Mouse (Mus musculus) small intestine, adult 2 months (tissue): ENCODE measurements around the gene Rpn1. TPM values are rescaled to one million over a fixed set of nuclear protein-coding genes. Genes with fewer than 3 reads are reported as not detected.

Source experiments
- H3K27ac ChIP-seq: fragments of 200-500 bp; 2 replicates; pipeline ENCODE4 v1.5.1; 2012; ENCODE audit warnings: low read depth, low read length, control low read depth, inconsistent platforms; ENCODE audit not compliant: insufficient read depth
- H3K27me3 ChIP-seq: fragments of 200-500 bp; 2 replicates; pipeline ENCODE4 v1.6.1; 2012; ENCODE audit warnings: mild to moderate bottlenecking, moderate library complexity, low read length, inconsistent platforms; ENCODE audit not compliant: control insufficient read depth, insufficient read depth
- H3K36me3 ChIP-seq: fragments of 200-500 bp; 2 replicates; pipeline ENCODE4 v1.6.1; 2012; ENCODE audit warnings: mild to moderate bottlenecking, low read length, control low read depth, inconsistent platforms; ENCODE audit not compliant: control insufficient read depth, insufficient read depth
- H3K4me1 ChIP-seq: fragments of 200-500 bp; 2 replicates; pipeline ENCODE4 v1.6.1; 2012; ENCODE audit warnings: low read length, inconsistent platforms, mixed read lengths; ENCODE audit not compliant: control insufficient read depth, insufficient read depth, insufficient read length
- H3K4me3 ChIP-seq: fragments of 200-500 bp; 2 replicates; pipeline ENCODE4 v1.5.1; 2012; ENCODE audit warnings: low read depth, mild to moderate bottlenecking, control low read depth, inconsistent platforms, low read length, moderate library complexity
- CTCF ChIP-seq: fragments of 200-500 bp; IDR thresholded peaks from 2 replicates; pipeline ENCODE4 v1.5.1; 2012; ENCODE audit warnings: low read depth, mild to moderate bottlenecking, control low read depth, inconsistent platforms, low read length, moderate library complexity, mixed read lengths; ENCODE audit not compliant: insufficient replicate concordance, insufficient read length; ENCODE audit errors: extremely low read depth
- POLR2A ChIP-seq: fragments of 200-500 bp; IDR thresholded peaks from 2 replicates; pipeline ENCODE4 v1.6.1; 2012; ENCODE audit warnings: low read depth, mild to moderate bottlenecking, control low read depth, inconsistent platforms, low read length, moderate library complexity
- WGBS: fragments of 180-500 bp; shearing (Covaris S2); methylation state at CpG from one replicate; pipeline ENCODE4 v1.1.7; 2018; 5-methylcytosine and 5-hydroxymethylcytosine counted together
- polyA plus RNA-seq: library from polyadenylated mRNA; depleted of rRNA; stranded (reverse); fragments of >200 nt; gene quantifications from 2 replicates; pipeline ENCODE4 v1.2.3, GENCODE M21; 2012

Rpn1 gene
- polyA plus RNA-seq, 1 experiment: 104 TPM

DNA sequence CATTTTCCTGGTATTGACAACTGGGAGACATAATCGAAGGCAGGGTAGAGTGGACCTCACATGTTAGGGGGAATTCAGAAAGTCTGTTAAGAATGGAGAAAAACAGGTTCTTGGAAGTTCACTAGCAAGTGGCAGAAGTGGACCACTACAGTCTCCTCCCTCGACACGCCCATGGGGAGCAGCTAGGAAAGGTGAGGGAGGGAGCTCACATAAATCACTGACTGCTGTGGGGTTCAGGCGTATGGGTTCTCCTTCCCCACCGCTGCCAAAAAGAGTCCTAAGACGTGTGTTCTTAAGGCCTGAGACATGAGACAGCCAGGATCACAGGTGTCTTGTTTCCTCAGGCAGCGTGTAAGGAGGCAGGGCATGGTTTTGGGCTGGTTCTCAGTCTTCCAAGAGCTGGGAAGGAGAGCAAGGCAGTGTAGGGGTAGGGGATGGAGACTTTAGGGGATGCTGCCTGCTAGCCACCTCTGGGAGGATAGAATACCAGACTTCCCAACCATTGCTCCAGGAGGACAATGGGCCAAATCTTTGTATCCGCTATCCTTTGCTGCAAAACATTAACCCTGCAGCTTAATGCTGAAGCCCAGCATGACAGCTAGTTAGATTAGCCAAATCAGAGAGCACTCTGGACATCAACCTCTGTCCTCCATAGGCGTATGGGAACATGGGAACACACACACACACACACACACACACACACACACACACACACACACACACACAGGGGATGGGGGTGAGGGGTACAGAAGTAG, 30.0 kb upstream of the Rpn1 start:
- TF ChIP-seq POLR2A (no peak), CTCF (no peak)
- H3K27ac ChIP-seq: no peak overlapping the region
- H3K36me3 ChIP-seq: no peaks in the 10 kb centered on the region
- no peak overlapping the region for H3K4me3 ChIP-seq
- H3K27me3 ChIP-seq: peaks cover 3% of the 10 kb centered on the region; the same call in 1 of the 2 replicates
- WGBS: 45% methylated on average over 9 of the region's 9 CpGs
- peaks cover 17% of the 10 kb centered on the region; the same call in 1 of the 2 replicates for H3K4me1 ChIP-seq

- H3K4me3 ChIP-seq: no peak overlapping the region
- TF ChIP-seq CTCF (no peak), POLR2A (no peak)
- peaks cover 13% of the 10 kb centered on the region; the same call in 1 of the 2 replicates for H3K4me1 ChIP-seq
- 50% methylated on average over 5 of the region's 5 CpGs for whole genome bisulfite sequencing
- H3K27me3 ChIP-seq: peaks cover 3% of the 10 kb centered on the region; the same call in 1 of the 2 replicates
- H3K27ac ChIP-seq: no peak overlapping the region
- no peaks in the 10 kb centered on the region for H3K36me3 ChIP-seq
Measured at GRCm38 (mm10) chr6:88055663-88056062, 28.6 kb upstream of the Rpn1 start.

- TF ChIP-seq POLR2A (no peak), CTCF (no peak)
- Histone ChIP-seq H3K4me3 (no peak overlapping the region), H3K4me1 (peaks cover 13% of the 10 kb centered on the region; the same call in 1 of the 2 replicates), H3K36me3 (no peaks in the 10 kb centered on the region), H3K27ac (no peak overlapping the region), H3K27me3 (peaks cover 3% of the 10 kb centered on the region; the same call in 1 of the 2 replicates)
- 81% methylated on average over 5 of the region's 5 CpGs for WGBS
Measured at GRCm38 (mm10) chr6:88056866-88057265, 27.4 kb upstream of the Rpn1 start.

DNA sequence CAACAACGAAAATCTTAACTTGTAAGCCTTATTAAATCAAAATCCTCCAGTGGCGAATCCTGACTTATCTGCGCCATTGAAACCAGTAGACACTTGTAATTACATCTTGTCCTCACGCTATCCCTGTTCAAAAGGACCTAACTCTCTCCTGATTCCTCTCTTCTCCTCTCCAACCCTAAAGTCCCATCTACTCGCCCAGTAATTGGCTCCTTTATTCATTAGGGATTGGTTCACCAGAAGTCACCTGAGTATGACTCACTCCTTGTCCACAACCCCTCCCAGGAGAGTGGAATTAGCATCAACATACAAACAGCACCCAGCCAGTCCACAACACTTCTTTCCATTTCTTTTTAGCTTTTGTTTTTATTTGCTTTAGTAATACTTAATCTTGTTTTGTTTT, 24.4 kb upstream of the Rpn1 start:
- WGBS: 87% methylated on average over 5 of the region's 5 CpGs
- no peak for TF ChIP-seq POLR2A
- no peak for TF ChIP-seq CTCF
- Histone ChIP-seq H3K4me3 (no peak overlapping the region), H3K27me3 (no peaks in the 10 kb centered on the region), H3K4me1 (no peaks in the 10 kb centered on the region), H3K36me3 (no peaks in the 10 kb centered on the region), H3K27ac (no peak overlapping the region)

GRCm38 (mm10) chr6:88060602-88061001, 23.7 kb upstream of the Rpn1 start:
- Histone ChIP-seq H3K36me3 (no peaks in the 10 kb centered on the region), H3K27ac (no peak overlapping the region), H3K27me3 (no peaks in the 10 kb centered on the region), H3K4me1 (no peaks in the 10 kb centered on the region), H3K4me3 (no peak overlapping the region)
- TF ChIP-seq CTCF (no peak), POLR2A (no peak)
- WGBS: 72% methylated on average over 4 of the region's 4 CpGs

GRCm38 (mm10) chr6:88061406-88061805, 22.9 kb upstream of the Rpn1 start:
- Histone ChIP-seq H3K27me3 (no peaks in the 10 kb centered on the region), H3K4me3 (no peak overlapping the region)

GRCm38 (mm10) chr6:88062398-88062797, 21.9 kb upstream of the Rpn1 start:
- TF ChIP-seq POLR2A (no peak), CTCF (no peak)
- Histone ChIP-seq H3K27ac (no peak overlapping the region), H3K27me3 (no peaks in the 10 kb centered on the region), H3K4me1 (no peaks in the 10 kb centered on the region), H3K36me3 (no peaks in the 10 kb centered on the region), H3K4me3 (no peak overlapping the region)
- 73% methylated on average over 4 of the region's 4 CpGs for WGBS

More at GRCm38 (mm10) chr6:88061406-88061805, 22.9 kb upstream of the Rpn1 start:
- 88% methylated on average over 4 of the region's 4 CpGs for WGBS
- Histone ChIP-seq H3K36me3 (no peaks in the 10 kb centered on the region), H3K27ac (no peak overlapping the region), H3K4me1 (no peaks in the 10 kb centered on the region)
- TF ChIP-seq POLR2A (no peak), CTCF (no peak)
